Comparison of ENCODE assay signal across 8 mouse cellular contexts in genomic region chr4:129462118-129462517, GRCm38 (mm10). TPM values are rescaled to one million over a fixed set of nuclear protein-coding genes. Genes with fewer than 3 reads are reported as not detected.
DNase-seq lines count a peak whose midpoint lies in the region; ATAC-seq and TF ChIP-seq lines count a peak whose summit lies in the region.

No protein-coding gene starts in this region.

- H3K27ac ChIP-seq in heart, embryonic 14.5 days (replicated peaks in 1 of 2; ENCODE audit: control insufficient read depth in 1 of 2, insufficient read depth in 1 of 2, low read depth in 2 of 2, low read length in 2 of 2), result peak overlapping the region in 1 of 2 experiments; percentile 69; a peak in 2 of 4 replicates
- H3K27ac ChIP-seq in limb, embryonic 14.5 days (replicated peaks; ENCODE audit: low read depth, low read length), result no peak overlapping the region

- peak overlapping the region; percentile 80 to 96 for H3K4me3 ChIP-seq in heart, embryonic 14.5 days (ENCODE audit: control insufficient read depth in 1 of 2, insufficient read depth in 1 of 2, low read depth in 1 of 2, low read length in 2 of 2)
- peak overlapping the region; percentile 98 for H3K4me3 ChIP-seq in limb, embryonic 14.5 days (replicated peaks; ENCODE audit: low read length)

- peak overlapping the region; percentile 89 for H3K9ac ChIP-seq in heart, embryonic 14.5 days (ENCODE audit: low read length)
- H3K9ac ChIP-seq in limb, embryonic 14.5 days (ENCODE audit: low read depth, low read length, severe bottlenecking), result peak overlapping the region; percentile 82

- peaks cover 5 to 13% of the 10 kb centered on the region in 2 experiments for H3K4me1 ChIP-seq in heart, embryonic 14.5 days (ENCODE audit: control insufficient read depth in 2 of 2, insufficient read depth in 2 of 2, low read length in 2 of 2)
- peaks cover 8% of the 10 kb centered on the region for H3K4me1 ChIP-seq in limb, embryonic 14.5 days (ENCODE audit: control insufficient read depth, insufficient read depth, low read length)

- peaks cover 32% of the 10 kb centered on the region for H3K36me3 ChIP-seq in heart, embryonic 14.5 days (ENCODE audit: control insufficient read depth, insufficient read depth, low read length)
- H3K36me3 ChIP-seq in limb, embryonic 14.5 days (ENCODE audit: control insufficient read depth, insufficient read depth, low read length), result peaks cover 35% of the 10 kb centered on the region

- H3K27me3 ChIP-seq in heart, embryonic 14.5 days (ENCODE audit: control insufficient read depth, insufficient read depth, low read length), result no peaks in the 10 kb centered on the region
- no peaks in the 10 kb centered on the region for H3K27me3 ChIP-seq in limb, embryonic 14.5 days (ENCODE audit: control insufficient read depth, insufficient read depth, low read length)

- H3K9me3 ChIP-seq in heart, embryonic 14.5 days (ENCODE audit: control insufficient read depth, low read length), result no peaks in the 10 kb centered on the region
- H3K9me3 ChIP-seq in limb, embryonic 14.5 days (ENCODE audit: control insufficient read depth, low read length), result no peaks in the 10 kb centered on the region

- 37% methylated on average over 3 of the region's 3 CpGs for WGBS in heart, embryonic 14.5 days
- 49% methylated on average over 3 of the region's 3 CpGs for WGBS in limb, embryonic 14.5 days

- H3K4me2 ChIP-seq in heart, embryonic 14.5 days (ENCODE audit: low read length), result peak overlapping the region; percentile 92
- peak overlapping the region; percentile 78 for H3K4me2 ChIP-seq in limb, embryonic 14.5 days (replicated peaks; ENCODE audit: low read depth, low read length, severe bottlenecking)

- peak; percentile 93 for DNase-seq in heart, adult 11 months
- DNase-seq in heart, postnatal 14 days, result no peak
- DNase-seq in MN1 (ENCODE audit: low spot score), result peak; percentile 70
- no peak for DNase-seq in limb, embryonic 14.5 days (ENCODE audit: low spot score)
- DNase-seq in frontal cortex, postnatal 25 days (ENCODE audit: low spot score in 2 of 2), result no peak
- no peak for DNase-seq in embryo, embryonic 9.5 days (ENCODE audit: extremely low spot score)
- no peak for DNase-seq in spleen, postnatal 36 days (ENCODE audit: low spot score in 2 of 2)

- no peak for ATAC-seq in heart, embryonic 14.5 days (ENCODE audit: insufficient number of reproducible peaks, insufficient read depth, low FRiP score, low read depth)
- ATAC-seq in limb, embryonic 14.5 days (ENCODE audit: low FRiP score, low read depth), result no peak

- intact Hi-C loops in heart, postnatal 14 days (cut with DNase I), result no loop called here

- TF ChIP-seq POLR2A in limb, embryonic 14.5 days (IDR thresholded peaks at IDR 0.05; ENCODE audit: borderline replicate concordance, extremely low read depth, insufficient read depth, insufficient read length), result no peak

RNA-seq across cellular contexts. Expression of gene Bsdc1, which starts 0.7 kb away (rescaled TPM):
- 10 to 100 TPM; 39.6 to 43.9 TPM for total RNA-seq in heart, postnatal 14 days (2021)
- polyA plus RNA-seq in heart, embryonic 14.5 days (2014; fragmentation: Nextera tagmentation; extraction: Ambion mirVana), result 23.2 and 25.5 TPM in 2 replicates
- 24.6 and 28.9 TPM in 2 replicates for polyA plus RNA-seq in limb, embryonic 14.5 days (2012; rRNA removed)
- 27.6 and 29.9 TPM in 2 replicates for polyA plus RNA-seq in limb, embryonic 14.5 days (2014; fragmentation: Nextera tagmentation; extraction: Ambion mirVana)

RNA-seq across cellular contexts. Expression of gene Zbtb8b, which starts 21.5 kb away (rescaled TPM):
- under 1 TPM; 0.29 to 0.32 TPM for total RNA-seq in heart, postnatal 14 days (2021)
- polyA plus RNA-seq in heart, embryonic 14.5 days (2014; fragmentation: Nextera tagmentation; extraction: Ambion mirVana), result 5.0 and 5.6 TPM in 2 replicates
- polyA plus RNA-seq in limb, embryonic 14.5 days (2012; rRNA removed), result 0.87 and 1.0 TPM in 2 replicates
- polyA plus RNA-seq in limb, embryonic 14.5 days (2014; fragmentation: Nextera tagmentation; extraction: Ambion mirVana), result 1.3 and 2.0 TPM in 2 replicates

RNA-seq across cellular contexts. Expression of gene Tssk3, which starts 28.7 kb away (rescaled TPM):
- total RNA-seq in heart, postnatal 14 days (2021), result not detected
- not detected in 2 replicates for polyA plus RNA-seq in heart, embryonic 14.5 days (2014; fragmentation: Nextera tagmentation; extraction: Ambion mirVana)
- not detected in 2 replicates for polyA plus RNA-seq in limb, embryonic 14.5 days (2012; rRNA removed)
- not detected in 2 replicates for polyA plus RNA-seq in limb, embryonic 14.5 days (2014; fragmentation: Nextera tagmentation; extraction: Ambion mirVana)

RNA-seq across cellular contexts. Expression of gene Fam229a, which starts 28.9 kb away (rescaled TPM):
- not detected for total RNA-seq in heart, postnatal 14 days (2021)
- polyA plus RNA-seq in heart, embryonic 14.5 days (2014; fragmentation: Nextera tagmentation; extraction: Ambion mirVana), result not detected in 2 replicates
- 0.15 TPM in 1 of 2 replicates, not detected in the other for polyA plus RNA-seq in limb, embryonic 14.5 days (2012; rRNA removed)
- polyA plus RNA-seq in limb, embryonic 14.5 days (2014; fragmentation: Nextera tagmentation; extraction: Ambion mirVana), result not detected in 2 replicates

RNA-seq across cellular contexts. Expression of gene Marcksl1, which starts 51.3 kb away (rescaled TPM):
- 10 to 100 TPM; 13.6 to 23.8 TPM for total RNA-seq in heart, postnatal 14 days (2021)
- polyA plus RNA-seq in heart, embryonic 14.5 days (2014; fragmentation: Nextera tagmentation; extraction: Ambion mirVana), result 301 and 313 TPM in 2 replicates
- polyA plus RNA-seq in limb, embryonic 14.5 days (2012; rRNA removed), result 563 and 613 TPM in 2 replicates
- polyA plus RNA-seq in limb, embryonic 14.5 days (2014; fragmentation: Nextera tagmentation; extraction: Ambion mirVana), result 648 and 776 TPM in 2 replicates

Comparison
In these comparisons a context has a peak if more than half of its experiments do, and no peak if none do; other contexts are left out.
1. DNase-seq: peak in heart, adult 11 months (single experiment) and MN1 (single experiment); none in heart, postnatal 14 days (0 of 2), limb, embryonic 14.5 days (single experiment), frontal cortex, postnatal 25 days (0 of 2), embryo, embryonic 9.5 days (single experiment) and spleen, postnatal 36 days (0 of 2).